Mouse (Mus musculus) liver, postnatal 0 days (tissue): ENCODE data around the gene Atf3. TPM values are rescaled to one million over a fixed set of nuclear protein-coding genes. Genes with fewer than 3 reads are reported as not detected.

Source experiments
- ATAC-seq: fragments of 200-750 bp; cut with Nextera tagmentation; 2 replicates; pipeline ENCODE4 v1.8.0; 2017; ENCODE audit warnings: mild to moderate bottlenecking, moderate library complexity
- DNase-seq: peaks from one replicate; pipeline ENCODE4 v3.0.0-alpha.2; 2016
- H3K27ac ChIP-seq: fragments of 300-500 bp; sonication (generic); 2 replicates; pipeline ENCODE4 v1.5.1; 2014; ENCODE audit warnings: antibody characterized with exemption, moderate library complexity, mild to moderate bottlenecking, low read depth
- H3K27me3 ChIP-seq: fragments of 300-500 bp; sonication (generic); 2 replicates; pipeline ENCODE4 v1.6.1; 2014; ENCODE audit warnings: low read length, control low read depth, mixed read lengths; ENCODE audit not compliant: insufficient read depth
- H3K36me3 ChIP-seq: fragments of 300-500 bp; sonication (generic); replicated peaks from 2 replicates; pipeline ENCODE4 v1.6.1; 2014; ENCODE audit warnings: mild to moderate bottlenecking, control low read depth, low read length, moderate library complexity, mixed read lengths; ENCODE audit not compliant: insufficient read depth
- H3K4me1 ChIP-seq: fragments of 300-500 bp; sonication (generic); 2 replicates; pipeline ENCODE4 v1.6.1; 2014; ENCODE audit warnings: antibody characterized with exemption, mild to moderate bottlenecking, control low read depth; ENCODE audit not compliant: insufficient read depth
- H3K4me2 ChIP-seq: fragments of 300-500 bp; sonication (generic); 2 replicates; pipeline ENCODE4 v1.6.1; 2014; ENCODE audit warnings: low read depth, mild to moderate bottlenecking, low read length, moderate library complexity, mixed read lengths
- H3K4me3 ChIP-seq: fragments of 300-500 bp; sonication (generic); 2 replicates; pipeline ENCODE4 v1.5.1; 2014; ENCODE audit warnings: low read depth, low read length
- H3K9ac ChIP-seq: fragments of 300-500 bp; sonication (generic); replicated peaks from 2 replicates; pipeline ENCODE4 v1.6.1; 2014; ENCODE audit warnings: mild to moderate bottlenecking, moderate library complexity
- H3K9me3 ChIP-seq: fragments of 300-500 bp; sonication (generic); 2 replicates; pipeline ENCODE4 v1.6.1; 2016; ENCODE audit warnings: mild to moderate bottlenecking, control low read depth, low read length, mixed read lengths
- CTCF ChIP-seq: sonication (generic); IDR thresholded peaks from 2 replicates; pipeline ENCODE4 v1.5.1; 2016; ENCODE audit warnings: antibody characterized with exemption, low read depth
- EP300 ChIP-seq: IDR thresholded peaks from 2 replicates; pipeline ENCODE4 v1.6.1; 2016; ENCODE audit warnings: antibody characterized with exemption, low read depth, mild to moderate bottlenecking
- WGBS: fragments of 180-500 bp; shearing (Covaris S2); extraction: QIAGEN DNeasy Blood & Tissue Kit; methylation state at CpG from one replicate; pipeline ENCODE4 v1.1.7; 2014; ENCODE audit not compliant: insufficient replicate concordance; 5-methylcytosine and 5-hydroxymethylcytosine counted together
- polyA plus RNA-seq: library from polyadenylated mRNA; unstranded; fragments of >200 nt; fragmentation: Nextera tagmentation; extraction: Ambion mirVana; gene quantifications from 2 replicates; pipeline ENCODE4 v1.2.1, GENCODE M21; 2015

The Atf3 gene
- polyA plus RNA-seq, result 1.00 and 1.3 TPM in 2 replicates

DNA sequence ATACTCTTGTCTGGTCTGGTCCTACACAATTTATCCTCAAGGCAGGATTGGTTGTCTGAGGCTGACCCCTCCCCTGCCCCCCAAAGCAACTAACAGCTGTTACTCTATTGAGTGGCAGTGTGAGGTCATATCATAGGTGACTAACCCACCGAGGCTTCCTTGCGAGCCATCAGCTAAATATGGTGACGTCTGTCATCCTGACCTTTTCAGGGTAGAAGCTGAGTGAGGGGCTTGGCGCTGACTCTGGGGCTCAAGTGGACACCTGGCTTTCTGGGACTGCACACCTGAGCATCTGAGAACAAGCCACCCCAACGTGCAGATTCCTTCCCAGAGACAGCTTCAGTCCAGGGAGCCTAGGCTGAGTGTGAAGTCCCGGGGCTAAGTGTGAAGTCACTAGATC is at the start of gene Atf3:
Gene Atf3, minus strand, starts transcription at position 101 of the 400 bp plus-strand sequence.
- H3K27me3 ChIP-seq, result peaks cover 24% of the 10 kb centered on the region
- no peak for TF ChIP-seq CTCF
- TF ChIP-seq EP300, result no peak
- no peak within 1 kb of the TSS for H3K9ac ChIP-seq
- no peak within 1 kb of the TSS for H3K27ac ChIP-seq
- WGBS, result 61% methylated on average over 6 of the region's 6 CpGs
- ATAC-seq, result no peak
- no peaks in the 10 kb centered on the region for H3K36me3 ChIP-seq
- no peak within 1 kb of the TSS for H3K4me2 ChIP-seq
- no peaks in the 10 kb centered on the region for H3K9me3 ChIP-seq
- no peak within 1 kb of the TSS for H3K4me3 ChIP-seq
- peaks cover 3% of the 10 kb centered on the region; the same call in 1 of the 2 replicates for H3K4me1 ChIP-seq
- no peak for DNase-seq

DNA sequence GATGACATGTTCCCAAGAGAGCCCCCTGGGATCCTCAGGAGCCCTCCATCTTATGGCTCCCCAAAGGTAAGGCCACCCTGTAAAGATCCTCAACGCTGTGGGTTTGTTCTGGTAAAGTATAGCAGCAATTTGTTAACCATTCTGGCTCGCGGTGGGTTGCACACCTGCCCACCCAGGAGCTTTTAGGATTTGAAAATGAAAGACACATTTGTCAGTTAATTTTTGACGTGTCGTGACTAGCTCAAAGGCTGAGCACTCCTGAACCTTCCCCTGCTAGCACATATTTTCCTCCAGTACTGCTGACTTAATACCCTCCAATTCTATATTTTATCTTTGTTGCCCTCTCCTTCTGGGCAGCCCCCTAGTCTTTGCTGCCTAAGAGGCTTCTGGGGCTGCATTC is 49.3 kb upstream of the Atf3 start:
- no peak overlapping the region for H3K9ac ChIP-seq
- no peak overlapping the region for H3K4me3 ChIP-seq
- no peak overlapping the region for H3K27ac ChIP-seq
- no peak overlapping the region for H3K4me2 ChIP-seq
- DNase-seq (no peak), ATAC-seq (no peak)
- H3K27me3 ChIP-seq, result no peaks in the 10 kb centered on the region
- H3K4me1 ChIP-seq, result peaks cover 22% of the 10 kb centered on the region
- no peaks in the 10 kb centered on the region for H3K36me3 ChIP-seq
- 80% methylated on average over 5 of the region's 5 CpGs for WGBS
- TF ChIP-seq CTCF (no peak), EP300 (no peak)
- no peaks in the 10 kb centered on the region for H3K9me3 ChIP-seq

DNA sequence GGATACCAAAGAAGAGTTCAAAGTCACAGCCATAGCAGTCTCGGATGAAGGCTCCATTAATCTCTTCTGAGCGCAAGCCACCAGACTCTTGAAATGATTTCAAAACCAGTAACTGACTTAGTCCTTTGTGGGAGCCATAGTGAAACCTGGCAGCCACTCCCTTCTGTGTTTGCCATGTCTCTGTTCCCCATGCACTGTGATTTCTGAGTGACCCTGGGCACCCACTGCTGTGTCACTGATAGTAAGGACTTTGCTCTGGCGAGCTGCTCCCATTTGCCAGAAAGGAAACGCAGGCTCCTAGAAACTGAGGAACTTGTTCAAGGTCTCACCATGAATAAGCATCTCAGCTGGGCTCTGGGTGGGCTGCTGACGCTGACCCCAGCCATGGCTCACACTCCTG is 45.6 kb upstream of the Atf3 start:
- no peak for DNase-seq
- Histone ChIP-seq H3K4me1 (peaks cover 26% of the 10 kb centered on the region), H3K4me2 (no peak overlapping the region), H3K27ac (no peak overlapping the region), H3K27me3 (peaks cover 3% of the 10 kb centered on the region; the same call in 1 of the 2 replicates), H3K9me3 (no peaks in the 10 kb centered on the region), H3K4me3 (no peak overlapping the region), H3K9ac (no peak overlapping the region), H3K36me3 (no peaks in the 10 kb centered on the region)
- ATAC-seq, result no peak
- WGBS, result 64% methylated on average over 5 of the region's 5 CpGs
- TF ChIP-seq CTCF (no peak), EP300 (no peak)

DNA sequence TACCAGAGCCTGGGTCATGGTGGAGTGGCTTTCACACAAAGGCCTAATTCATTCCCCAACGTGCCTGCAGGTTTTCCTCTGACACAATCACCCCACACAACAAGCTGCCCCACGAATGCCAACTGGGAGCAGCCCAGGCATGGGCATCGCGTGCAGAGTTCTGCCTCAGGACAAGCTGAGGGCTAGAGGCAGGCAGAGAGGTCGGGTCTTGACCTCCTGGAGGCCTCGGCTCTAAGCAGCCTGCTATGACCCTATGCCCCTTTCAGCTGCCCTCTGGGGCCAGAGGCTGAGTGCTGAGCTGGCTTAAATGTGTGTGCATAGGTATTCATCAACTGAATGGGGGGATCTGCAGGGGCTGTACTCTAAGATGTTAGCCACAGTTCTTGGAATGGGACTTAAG is 44.0 kb upstream of the Atf3 start:
- no peak for ATAC-seq
- 62% methylated on average over 6 of the region's 6 CpGs for WGBS
- peaks cover 3% of the 10 kb centered on the region; the same call in 1 of the 2 replicates for H3K27me3 ChIP-seq
- DNase-seq, result no peak
- no peak overlapping the region for H3K4me2 ChIP-seq
- no peak overlapping the region for H3K9ac ChIP-seq
- no peak overlapping the region for H3K27ac ChIP-seq
- no peak for TF ChIP-seq EP300
- TF ChIP-seq CTCF, result no peak
- H3K4me3 ChIP-seq, result no peak overlapping the region
- no peaks in the 10 kb centered on the region for H3K9me3 ChIP-seq
- no peaks in the 10 kb centered on the region for H3K36me3 ChIP-seq
- H3K4me1 ChIP-seq, result peaks cover 28% of the 10 kb centered on the region

DNA sequence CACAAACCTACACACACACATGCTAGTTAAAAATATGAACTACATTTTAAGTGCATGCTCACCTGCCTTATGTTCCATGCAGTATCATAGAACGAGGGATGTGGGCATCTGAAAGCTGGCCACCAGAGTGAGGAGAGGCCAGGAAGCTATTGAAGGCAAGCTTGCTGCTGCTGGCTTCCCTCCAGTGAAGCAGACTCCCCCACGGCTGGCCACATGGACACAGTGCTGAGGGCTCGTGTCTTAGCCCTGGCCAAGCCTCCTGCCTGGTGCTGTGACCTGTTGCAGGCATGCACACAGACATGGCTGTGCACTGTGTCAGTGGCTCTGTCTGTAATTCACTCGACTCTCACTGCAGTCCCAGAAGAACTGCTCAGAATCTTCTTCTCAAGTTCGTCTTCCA is 41.8 kb upstream of the Atf3 start:
- Histone ChIP-seq H3K27ac (no peak overlapping the region), H3K4me1 (peaks cover 28% of the 10 kb centered on the region), H3K27me3 (peaks cover 3% of the 10 kb centered on the region; the same call in 1 of the 2 replicates), H3K9ac (no peak overlapping the region), H3K9me3 (no peaks in the 10 kb centered on the region), H3K4me3 (no peak overlapping the region), H3K36me3 (no peaks in the 10 kb centered on the region), H3K4me2 (no peak overlapping the region)
- no peak for TF ChIP-seq CTCF
- no peak for TF ChIP-seq EP300
- DNase-seq (no peak), ATAC-seq (no peak)
- 43% methylated on average over 5 of the region's 5 CpGs for WGBS

DNA sequence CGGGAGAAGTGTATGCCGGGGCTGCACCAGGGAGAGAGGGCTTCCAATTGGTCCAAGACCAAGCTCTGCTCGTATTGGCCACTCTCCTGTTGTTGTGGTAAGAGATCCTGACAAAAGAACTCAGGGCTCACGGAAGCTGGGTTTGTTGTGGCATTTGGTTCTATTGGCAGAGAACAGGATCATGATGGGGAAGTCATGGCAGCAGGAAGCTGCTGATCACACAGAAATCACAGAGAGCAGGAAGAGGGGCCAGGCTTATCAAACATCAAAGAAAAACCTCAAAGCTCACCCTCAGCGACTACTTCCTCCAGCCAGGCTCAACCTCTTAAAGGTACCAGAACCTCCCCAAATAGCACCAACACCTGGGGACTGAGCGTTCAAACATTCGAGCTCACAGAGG is 41.3 kb upstream of the Atf3 start:
- H3K27ac ChIP-seq, result no peak overlapping the region
- H3K27me3 ChIP-seq, result peaks cover 3% of the 10 kb centered on the region; the same call in 1 of the 2 replicates
- no peak overlapping the region for H3K9ac ChIP-seq
- TF ChIP-seq EP300 (no peak), CTCF (no peak)
- DNase-seq, result no peak
- 7% methylated on average over 7 of the region's 7 CpGs for WGBS
- H3K36me3 ChIP-seq, result no peaks in the 10 kb centered on the region
- no peak for ATAC-seq
- peaks cover 33% of the 10 kb centered on the region for H3K4me1 ChIP-seq
- H3K9me3 ChIP-seq, result no peaks in the 10 kb centered on the region
- H3K4me2 ChIP-seq, result no peak overlapping the region
- no peak overlapping the region for H3K4me3 ChIP-seq

DNA sequence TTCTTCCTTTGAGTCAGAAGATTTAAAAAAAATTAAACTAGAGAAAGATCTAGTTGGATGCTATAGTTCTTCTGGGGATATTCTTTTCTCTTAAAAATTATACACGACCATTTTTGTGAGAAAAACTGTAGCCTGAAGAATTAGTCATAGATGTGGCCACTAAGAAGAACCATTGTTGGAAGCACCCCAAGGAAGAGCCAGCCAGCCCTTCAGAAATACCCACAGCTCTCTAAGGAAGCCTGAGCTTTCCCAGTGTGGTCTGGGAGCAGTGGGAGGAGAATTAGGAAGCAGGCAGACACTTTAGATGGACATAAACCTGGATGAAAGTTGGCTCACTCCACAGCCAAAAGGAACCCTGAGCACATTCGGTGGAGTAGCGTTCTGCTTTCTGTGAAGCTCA is 40.7 kb upstream of the Atf3 start:
- WGBS, result 34% methylated on average over 3 of the region's 3 CpGs
- peaks cover 31% of the 10 kb centered on the region for H3K4me1 ChIP-seq
- no peak for DNase-seq
- no peak overlapping the region for H3K9ac ChIP-seq
- no peak for ATAC-seq
- no peaks in the 10 kb centered on the region for H3K9me3 ChIP-seq
- TF ChIP-seq CTCF, result no peak
- no peak for TF ChIP-seq EP300
- no peak overlapping the region for H3K4me3 ChIP-seq
- peaks cover 3% of the 10 kb centered on the region; the same call in 1 of the 2 replicates for H3K27me3 ChIP-seq
- no peak overlapping the region for H3K4me2 ChIP-seq
- no peaks in the 10 kb centered on the region for H3K36me3 ChIP-seq
- no peak overlapping the region for H3K27ac ChIP-seq
